Mouse (Mus musculus) stomach, embryonic 16.5 days (tissue): Measurements from ENCODE around the gene Vmn1r214. TPM values are rescaled to one million over a fixed set of nuclear protein-coding genes. Genes with fewer than 3 reads are reported as not detected.
A peak's percentile ranks its signal among the peaks of the same experiment; 100 is the strongest.

Experiments used
- ATAC-seq: fragments of 200-750 bp; cut with Nextera tagmentation; 2 replicates; pipeline ENCODE4 v1.8.0; 2017; ENCODE audit warnings: moderate number of reproducible peaks, moderate TSS enrichment; ENCODE audit not compliant: insufficient read depth, low FRiP score
- H3K27ac ChIP-seq: fragments of 300-500 bp; sonication (generic); 2 replicates; pipeline ENCODE4 v1.5.1; 2014; ENCODE audit warnings: low read length
- H3K27me3 ChIP-seq: fragments of 300-500 bp; sonication (generic); 2 replicates; pipeline ENCODE4 v1.6.1; 2014; ENCODE audit warnings: low read length, control low read depth, mixed read lengths; ENCODE audit not compliant: control insufficient read depth, insufficient read depth
- H3K36me3 ChIP-seq: fragments of 300-500 bp; sonication (generic); 2 replicates; pipeline ENCODE4 v1.6.1; 2014; ENCODE audit warnings: low read length; ENCODE audit not compliant: control insufficient read depth, insufficient read depth
- H3K4me1 ChIP-seq: fragments of 300-500 bp; sonication (generic); 2 replicates; pipeline ENCODE4 v1.6.1; 2014; ENCODE audit warnings: low read length, control low read depth, mixed read lengths; ENCODE audit not compliant: control insufficient read depth, insufficient read depth
- H3K4me2 ChIP-seq: fragments of 300-500 bp; sonication (generic); 2 replicates; pipeline ENCODE4 v1.6.1; 2014; ENCODE audit warnings: low read depth, low read length, mixed read lengths
- H3K4me3 ChIP-seq: fragments of 300-500 bp; sonication (generic); replicated peaks from 2 replicates; pipeline ENCODE4 v1.5.1; 2014; ENCODE audit warnings: mild to moderate bottlenecking, low read length
- H3K9ac ChIP-seq: fragments of 300-500 bp; sonication (generic); 2 replicates; pipeline ENCODE4 v1.6.1; 2014; ENCODE audit warnings: low read length
- H3K9me3 ChIP-seq: fragments of 300-500 bp; sonication (generic); replicated peaks from 2 replicates; pipeline ENCODE4 v1.6.1; 2016; ENCODE audit warnings: low read length, control low read depth; ENCODE audit not compliant: control insufficient read depth
- WGBS: fragments of 180-500 bp; shearing (Covaris S2); extraction: QIAGEN DNeasy Blood & Tissue Kit; methylation state at CpG from one replicate; pipeline ENCODE4 v1.1.7; 2014; 5-methylcytosine and 5-hydroxymethylcytosine counted together
- polyA plus RNA-seq: library from polyadenylated mRNA; unstranded; fragments of >200 nt; fragmentation: Nextera tagmentation; extraction: Ambion mirVana; gene quantifications from 2 replicates; pipeline ENCODE4 v1.2.1, GENCODE M21; 2015

The Vmn1r214 gene
- polyA plus RNA-seq, 1 experiment from 2014 or later: not detected

DNA sequence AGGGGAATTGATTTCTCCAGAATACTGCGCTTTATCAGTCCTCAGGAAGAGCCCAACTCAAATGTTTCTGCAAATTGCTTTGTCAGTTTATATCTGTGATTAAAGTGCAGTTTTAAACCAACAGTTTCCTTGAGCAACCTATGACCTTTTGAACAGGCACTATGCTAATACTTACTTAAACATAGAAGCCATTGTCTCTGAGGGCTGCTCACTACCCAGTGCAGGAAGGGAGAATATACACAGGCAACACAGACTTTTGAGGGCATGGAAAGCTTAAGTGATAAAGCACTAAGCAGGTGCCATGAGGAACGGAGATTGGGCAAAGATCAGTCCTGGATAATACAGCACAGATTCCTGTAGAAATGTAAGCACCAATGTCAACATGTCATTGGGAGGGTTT lies 39.1 kb downstream of the Vmn1r214 start:
- Histone ChIP-seq H3K4me1 (no peaks in the 10 kb centered on the region), H3K9me3 (no peaks in the 10 kb centered on the region), H3K9ac (no peak overlapping the region), H3K4me3 (no peak overlapping the region), H3K27ac (no peak overlapping the region), H3K4me2 (no peak overlapping the region), H3K36me3 (no peaks in the 10 kb centered on the region), H3K27me3 (no peaks in the 10 kb centered on the region)
- ATAC-seq: 0 out of 2 replicates have a peak, but pooled peaks have one; percentile 25
- WGBS: 54% methylated on average over 2 of the region's 2 CpGs

Other genes with a start within 250 kb of the Vmn1r214 start
- gene Vmn1r209, start 220.7 kb upstream of the Vmn1r214 start, polyA plus RNA-seq: not detected in 2 replicates
- gene Vmn1r210, start 199.1 kb upstream of the Vmn1r214 start, polyA plus RNA-seq: not detected in 2 replicates
- not detected in 2 replicates for gene Vmn1r211, start 172.9 kb upstream of the Vmn1r214 start, polyA plus RNA-seq
- not detected in 2 replicates for gene Vmn1r212, start 146.2 kb upstream of the Vmn1r214 start, polyA plus RNA-seq
- not detected in 2 replicates for gene Vmn1r213, start 22.8 kb upstream of the Vmn1r214 start, polyA plus RNA-seq
- not detected in 2 replicates for gene Vmn1r215, start 37.6 kb downstream of the Vmn1r214 start, polyA plus RNA-seq
- gene Vmn1r217, start 87.8 kb downstream of the Vmn1r214 start, polyA plus RNA-seq: not detected in 2 replicates
- gene Vmn1r218, start 102.7 kb downstream of the Vmn1r214 start, polyA plus RNA-seq: not detected in 2 replicates
- not detected in 2 replicates for gene Vmn1r219, start 128.9 kb downstream of the Vmn1r214 start, polyA plus RNA-seq
- gene Vmn1r220, start 157.6 kb downstream of the Vmn1r214 start, polyA plus RNA-seq: not detected in 2 replicates
- gene Vmn1r221, start 183.7 kb downstream of the Vmn1r214 start, polyA plus RNA-seq: not detected in 2 replicates
- not detected in 2 replicates for gene Vmn1r222, start 205.5 kb downstream of the Vmn1r214 start, polyA plus RNA-seq
- not detected in 2 replicates for gene Vmn1r223, start 216.7 kb downstream of the Vmn1r214 start, polyA plus RNA-seq